Mouse (Mus musculus) heart, postnatal 0 days (tissue): Measurements from ENCODE around the gene Col6a2. TPM values are rescaled to one million over a fixed set of nuclear protein-coding genes. Genes with fewer than 3 reads are reported as not detected.

Source experiments
- ATAC-seq: fragments of 200-750 bp; cut with Nextera tagmentation; 2 replicates; pipeline ENCODE4 v1.8.0; 2017; ENCODE audit warnings: low read depth, moderate number of reproducible peaks, moderate library complexity; ENCODE audit not compliant: insufficient read depth
- DNase-seq: peaks from one replicate; pipeline ENCODE4 v3.0.0-alpha.2; 2016; ENCODE audit warnings: low spot score
- H3K27ac ChIP-seq: fragments of 300-500 bp; sonication (generic); 2 replicates; pipeline ENCODE4 v1.5.1; 2014; ENCODE audit warnings: low read depth, mild to moderate bottlenecking
- H3K27me3 ChIP-seq: fragments of 300-500 bp; sonication (generic); 2 replicates; pipeline ENCODE4 v1.6.1; 2014; ENCODE audit warnings: low read length, mixed read lengths; ENCODE audit not compliant: control insufficient read depth, insufficient read depth
- H3K36me3 ChIP-seq: fragments of 300-500 bp; sonication (generic); replicated peaks from 2 replicates; pipeline ENCODE4 v1.6.1; 2014; ENCODE audit warnings: low read length, mixed read lengths; ENCODE audit not compliant: control insufficient read depth, insufficient read depth
- H3K4me1 ChIP-seq: fragments of 300-500 bp; sonication (generic); 2 replicates; pipeline ENCODE4 v1.6.1; 2014; ENCODE audit warnings: antibody characterized with exemption; ENCODE audit not compliant: control insufficient read depth, insufficient read depth
- H3K4me2 ChIP-seq: fragments of 300-500 bp; sonication (generic); 2 replicates; pipeline ENCODE4 v1.6.1; 2014; ENCODE audit warnings: low read depth, mild to moderate bottlenecking, low read length, moderate library complexity
- H3K4me3 ChIP-seq: fragments of 300-500 bp; sonication (generic); 2 replicates; pipeline ENCODE4 v1.5.1; 2014; ENCODE audit warnings: low read depth, low read length
- H3K9ac ChIP-seq: fragments of 300-500 bp; sonication (generic); replicated peaks from 2 replicates; pipeline ENCODE4 v1.6.1; 2014; ENCODE audit warnings: low read depth, low read length, mixed read lengths
- H3K9me3 ChIP-seq: fragments of 300-500 bp; sonication (generic); replicated peaks from 2 replicates; pipeline ENCODE4 v1.6.1; 2016; ENCODE audit warnings: low read length; ENCODE audit not compliant: control insufficient read depth
- CTCF ChIP-seq: IDR thresholded peaks from 2 replicates; pipeline ENCODE4 v1.5.1; 2016; ENCODE audit warnings: antibody characterized with exemption, control low read depth, low read depth
- EP300 ChIP-seq: IDR thresholded peaks from 2 replicates; pipeline ENCODE4 v1.6.1; 2016; ENCODE audit warnings: antibody characterized with exemption, low read depth
- WGBS: fragments of 180-500 bp; shearing (Covaris S2); extraction: QIAGEN DNeasy Blood & Tissue Kit; methylation state at CpG from one replicate; pipeline ENCODE4 v1.1.7; 2014; 5-methylcytosine and 5-hydroxymethylcytosine counted together
- polyA plus RNA-seq: library from polyadenylated mRNA; unstranded; fragments of >200 nt; fragmentation: Nextera tagmentation; extraction: Ambion mirVana; gene quantifications from 2 replicates; pipeline ENCODE4 v1.2.1, GENCODE M21; 2015
- total RNA-seq: library from RNA; depleted of rRNA; stranded (reverse); fragments of >200 nt; gene quantifications from 2 replicates; pipeline ENCODE4 v1.2.3, GENCODE M21; 2014; ENCODE audit warnings: low replicate concordance

The Col6a2 gene
- total and polyA plus RNA-seq, 2 experiments from 2014 or later: 72.4 to 156 TPM

GRCm38 (mm10) chr10:76622411-76622810 lies 1.0 kb downstream of the Col6a2 start:
- no peak for TF ChIP-seq CTCF
- no peak for TF ChIP-seq EP300
- H3K4me2 ChIP-seq: peak overlapping the region; percentile 57
- peak overlapping the region; percentile 43; the same call in 1 of the 2 replicates for H3K9ac ChIP-seq
- H3K4me3 ChIP-seq: peak overlapping the region; percentile 50
- no peak for ATAC-seq
- H3K4me1 ChIP-seq: 0 out of 2 replicates have a peak, but pooled peaks cover 2% of the 10 kb centered on the region
- 66% methylated on average over 4 of the region's 4 CpGs for WGBS
- H3K27ac ChIP-seq: 0 out of 2 replicates have a peak overlapping the region, but pooled peaks have one; percentile 22
- no peak for DNase-seq
- H3K9me3 ChIP-seq: no peaks in the 10 kb centered on the region
- H3K36me3 ChIP-seq: no peaks in the 10 kb centered on the region
- H3K27me3 ChIP-seq: no peaks in the 10 kb centered on the region

GRCm38 (mm10) chr10:76612473-76612872 lies 11.0 kb downstream of the Col6a2 start:
- Histone ChIP-seq H3K27me3 (no peaks in the 10 kb centered on the region), H3K9me3 (no peaks in the 10 kb centered on the region), H3K9ac (no peak overlapping the region), H3K4me2 (no peak overlapping the region), H3K4me1 (no peaks in the 10 kb centered on the region), H3K4me3 (no peak overlapping the region), H3K27ac (no peak overlapping the region), H3K36me3 (peaks cover 49% of the 10 kb centered on the region)
- WGBS: 48% methylated on average over 7 of the region's 7 CpGs
- ATAC-seq (no peak), DNase-seq (peak; percentile 24)
- TF ChIP-seq CTCF: no peak
- TF ChIP-seq EP300: no peak

GRCm38 (mm10) chr10:76602690-76603089 lies 20.7 kb downstream of the Col6a2 start:
- no peak for TF ChIP-seq CTCF
- TF ChIP-seq EP300: peak; percentile 73; the same call in 1 of the 2 replicates
- Histone ChIP-seq H3K27me3 (no peaks in the 10 kb centered on the region), H3K4me3 (no peak overlapping the region), H3K4me1 (peaks cover 21% of the 10 kb centered on the region; the same call in 1 of the 2 replicates), H3K27ac (peak overlapping the region; percentile 73), H3K9ac (no peak overlapping the region), H3K9me3 (no peaks in the 10 kb centered on the region), H3K4me2 (no peak overlapping the region), H3K36me3 (peaks cover 45% of the 10 kb centered on the region)
- DNase-seq (peak; percentile 54), ATAC-seq (peak; percentile 77)
- 28% methylated on average over 3 of the region's 3 CpGs for WGBS

- Histone ChIP-seq H3K9me3 (no peaks in the 10 kb centered on the region), H3K27me3 (no peaks in the 10 kb centered on the region), H3K4me3 (no peak overlapping the region), H3K27ac (no peak overlapping the region), H3K4me2 (no peak overlapping the region), H3K4me1 (0 out of 2 replicates have a peak, but pooled peaks cover under 1% of the 10 kb centered on the region), H3K36me3 (0 out of 2 replicates have a peak, but pooled peaks cover 6% of the 10 kb centered on the region), H3K9ac (no peak overlapping the region)
- ATAC-seq: no peak
- 92% methylated on average over 31 of the region's 31 CpGs for WGBS
- no peak for TF ChIP-seq EP300
- no peak for TF ChIP-seq CTCF
- DNase-seq: no peak
Observed at GRCm38 (mm10) chr10:76596338-76596737, 27.1 kb downstream of the Col6a2 start.

- no peaks in the 10 kb centered on the region for H3K9me3 ChIP-seq
- no peak overlapping the region for H3K4me3 ChIP-seq
- 38% methylated on average over 11 of the region's 11 CpGs for WGBS
- H3K4me1 ChIP-seq: 0 out of 2 replicates have a peak, but pooled peaks cover 5% of the 10 kb centered on the region
- peak; percentile 87 for DNase-seq
- H3K4me2 ChIP-seq: no peak overlapping the region
- no peaks in the 10 kb centered on the region for H3K36me3 ChIP-seq
- TF ChIP-seq CTCF (no peak), EP300 (peak; percentile 28; the same call in 1 of the 2 replicates)
- H3K9ac ChIP-seq: no peak overlapping the region
- peak overlapping the region; percentile 91 for H3K27ac ChIP-seq
- no peaks in the 10 kb centered on the region for H3K27me3 ChIP-seq
- peak; percentile 75 for ATAC-seq
Observed at GRCm38 (mm10) chr10:76590197-76590596, 33.2 kb downstream of the Col6a2 start.

- DNase-seq (peak; percentile 78), ATAC-seq (peak; percentile 82)
- Histone ChIP-seq H3K9me3 (no peaks in the 10 kb centered on the region), H3K27ac (peak overlapping the region; percentile 81), H3K4me1 (peaks cover 16% of the 10 kb centered on the region; the same call in 1 of the 2 replicates), H3K9ac (no peak overlapping the region), H3K27me3 (no peaks in the 10 kb centered on the region), H3K4me2 (no peak overlapping the region), H3K36me3 (no peaks in the 10 kb centered on the region), H3K4me3 (no peak overlapping the region)
- no peak for TF ChIP-seq CTCF
- TF ChIP-seq EP300: peak; percentile 96
- 14% methylated on average over 1 of the region's 1 CpGs for WGBS
Observed at GRCm38 (mm10) chr10:76586190-76586589, 37.2 kb downstream of the Col6a2 start.
